8 mouse cellular contexts compared by ENCODE assay signal in the genomic region with DNA sequence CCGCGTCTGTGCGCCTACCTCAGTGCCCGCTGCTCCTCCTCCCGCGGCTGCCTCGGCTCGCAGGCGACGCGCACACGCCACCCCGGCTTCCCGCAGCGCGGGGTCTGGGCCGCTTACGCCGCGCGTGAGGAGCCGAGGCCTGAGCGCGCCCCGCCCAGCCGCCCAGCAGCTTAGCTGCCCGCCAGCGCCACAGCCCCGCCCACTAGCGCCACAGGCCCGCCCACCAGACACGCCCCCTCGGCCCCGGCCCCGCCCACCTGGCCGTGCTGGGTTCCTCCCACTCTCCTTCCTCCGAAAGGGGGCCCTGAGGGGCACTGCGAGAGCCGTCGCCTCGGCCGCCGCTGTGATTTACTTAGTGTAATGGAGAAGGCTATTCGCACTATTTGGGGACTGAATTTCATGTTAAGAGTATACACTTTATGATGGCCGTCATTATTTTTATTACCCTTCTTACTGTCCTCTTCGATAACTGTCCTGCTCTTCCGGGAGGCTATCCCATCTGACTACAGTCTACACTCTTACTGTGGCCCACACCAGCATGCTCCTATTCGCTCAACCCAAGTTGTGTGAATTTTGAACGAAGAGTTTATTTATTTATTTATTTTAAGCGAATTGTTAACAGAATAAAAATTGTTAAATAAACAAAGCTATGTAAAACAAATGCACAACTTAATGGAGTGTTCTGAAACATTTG. TPM values are rescaled to one million over a fixed set of nuclear protein-coding genes. Genes with fewer than 3 reads are reported as not detected.
DNase-seq lines count a peak whose midpoint lies in the region; ATAC-seq and TF ChIP-seq lines count a peak whose summit lies in the region.

A gene (minus strand): TSS at position 152 of the 694 bp plus-strand sequence.

- WGBS in embryonic facial prominence, embryonic 15.5 days: 6% methylated on average over 44 of the region's 50 CpGs
- WGBS in limb, embryonic 13.5 days: under 1% methylated on average over 40 of the region's 50 CpGs
- WGBS in midbrain, embryonic 15.5 days: 2% methylated on average over 47 of the region's 50 CpGs

- H3K9me3 ChIP-seq in embryonic facial prominence, embryonic 15.5 days (replicated peaks): no peaks in the 10 kb centered on the region
- no peaks in the 10 kb centered on the region for H3K9me3 ChIP-seq in limb, embryonic 13.5 days
- no peaks in the 10 kb centered on the region for H3K9me3 ChIP-seq in midbrain, embryonic 15.5 days

- no peaks in the 10 kb centered on the region for H3K27me3 ChIP-seq in embryonic facial prominence, embryonic 15.5 days
- no peaks in the 10 kb centered on the region for H3K27me3 ChIP-seq in limb, embryonic 13.5 days
- H3K27me3 ChIP-seq in midbrain, embryonic 15.5 days (replicated peaks): no peaks in the 10 kb centered on the region

- peak within 1 kb of the TSS; percentile 80 for H3K4me3 ChIP-seq in bone marrow macrophage, adult 2 months (ENCODE audit: insufficient read depth, low read length)
- peak within 1 kb of the TSS; percentile 73 for H3K4me3 ChIP-seq in embryonic facial prominence, embryonic 15.5 days (replicated peaks)
- H3K4me3 ChIP-seq in limb, embryonic 13.5 days: peak within 1 kb of the TSS; percentile 80
- peak within 1 kb of the TSS; percentile 80 for H3K4me3 ChIP-seq in midbrain, embryonic 15.5 days

- H3K9ac ChIP-seq in embryonic facial prominence, embryonic 15.5 days: peak within 1 kb of the TSS; percentile 79
- H3K9ac ChIP-seq in limb, embryonic 13.5 days: peak within 1 kb of the TSS; percentile 80
- H3K9ac ChIP-seq in midbrain, embryonic 15.5 days: peak within 1 kb of the TSS; percentile 71

- DNase-seq in A20 (ENCODE audit: low read depth, low spot score): peak; percentile 94
- DNase-seq in heart, adult 9 months (ENCODE audit: low spot score in 2 of 2): peak; percentile 94 to 97
- DNase-seq in kidney, adult 9 months: peak; percentile 98
- peak; percentile 93 to 99 for DNase-seq in spleen, adult 18-20 months

- H3K4me1 ChIP-seq in bone marrow macrophage, adult 2 months (ENCODE audit: control insufficient read depth, insufficient read depth, low read length): no peaks in the 10 kb centered on the region
- peaks cover 15% of the 10 kb centered on the region; the same call in 1 of the 2 replicates for H3K4me1 ChIP-seq in embryonic facial prominence, embryonic 15.5 days
- peaks cover 17% of the 10 kb centered on the region for H3K4me1 ChIP-seq in limb, embryonic 13.5 days
- H3K4me1 ChIP-seq in midbrain, embryonic 15.5 days: peaks cover 24% of the 10 kb centered on the region

- ATAC-seq in embryonic facial prominence, embryonic 15.5 days (ENCODE audit: insufficient number of reproducible peaks, low FRiP score, low TSS enrichment, low read depth): peak; percentile 93
- ATAC-seq in limb, embryonic 13.5 days (ENCODE audit: low FRiP score, low read depth): peak; percentile 94
- peak; percentile 95 for ATAC-seq in midbrain, embryonic 15.5 days (replicated peaks)

- peak within 1 kb of the TSS; percentile 63 for H3K27ac ChIP-seq in bone marrow macrophage, adult 2 months (ENCODE audit: insufficient read depth, low read depth, low read length)
- H3K27ac ChIP-seq in embryonic facial prominence, embryonic 15.5 days (replicated peaks): peak within 1 kb of the TSS; percentile 99
- H3K27ac ChIP-seq in limb, embryonic 13.5 days: peak within 1 kb of the TSS; percentile 98
- peak within 1 kb of the TSS; percentile 91 for H3K27ac ChIP-seq in midbrain, embryonic 15.5 days

- TF ChIP-seq CTCF in bone marrow macrophage, adult 2 months (IDR thresholded peaks at IDR 0.05; ENCODE audit: low read depth, low read length): no peak

- H3K36me3 ChIP-seq in embryonic facial prominence, embryonic 15.5 days: no peaks in the 10 kb centered on the region
- no peaks in the 10 kb centered on the region for H3K36me3 ChIP-seq in limb, embryonic 13.5 days
- no peaks in the 10 kb centered on the region for H3K36me3 ChIP-seq in midbrain, embryonic 15.5 days (replicated peaks)

- no peak for TF ChIP-seq POLR2A in bone marrow macrophage, adult 2 months (IDR thresholded peaks at IDR 0.05; ENCODE audit: borderline replicate concordance, low read depth, low read length)

- peak within 1 kb of the TSS; percentile 76 for H3K4me2 ChIP-seq in embryonic facial prominence, embryonic 15.5 days (replicated peaks)
- H3K4me2 ChIP-seq in limb, embryonic 13.5 days (replicated peaks): peak within 1 kb of the TSS; percentile 68
- peak within 1 kb of the TSS; percentile 54 for H3K4me2 ChIP-seq in midbrain, embryonic 15.5 days

RNA-seq across cellular contexts. Expression of the gene that starts here (rescaled TPM):
- polyA plus RNA-seq in bone marrow macrophage, adult 2 months (2012; ENCODE audit: insufficient read depth, insufficient read length, missing spikeins): 3.9 and 4.0 TPM in 2 replicates
- 16.1 and 18.5 TPM in 2 replicates for polyA plus RNA-seq in embryonic facial prominence, embryonic 15.5 days (2015; fragmentation: Nextera tagmentation; extraction: Ambion mirVana)
- polyA plus RNA-seq in limb, embryonic 13.5 days (2015; fragmentation: Nextera tagmentation; extraction: Ambion mirVana): 16.0 and 18.1 TPM in 2 replicates
- polyA plus RNA-seq in midbrain, embryonic 15.5 days (2015; fragmentation: Nextera tagmentation; extraction: Ambion mirVana): 24.8 and 26.0 TPM in 2 replicates

Comparison
In these comparisons a context has a peak if more than half of its experiments do, and no peak if none do; other contexts are left out.
1. Peak in every context shown above with its lines: DNase-seq, ATAC-seq, H3K4me3 ChIP-seq and H3K27ac ChIP-seq.